Mouse (Mus musculus): ENCODE measurements around the gene Zfp827. TPM values are rescaled to one million over a fixed set of nuclear protein-coding genes. Genes with fewer than 3 reads are reported as not detected.
A peak's percentile ranks its signal among the peaks of the same experiment; 100 is the strongest.

Zfp827 gene
- polyA plus RNA-seq, 1 experiment from 2014 or later = 14.9 TPM

DNA sequence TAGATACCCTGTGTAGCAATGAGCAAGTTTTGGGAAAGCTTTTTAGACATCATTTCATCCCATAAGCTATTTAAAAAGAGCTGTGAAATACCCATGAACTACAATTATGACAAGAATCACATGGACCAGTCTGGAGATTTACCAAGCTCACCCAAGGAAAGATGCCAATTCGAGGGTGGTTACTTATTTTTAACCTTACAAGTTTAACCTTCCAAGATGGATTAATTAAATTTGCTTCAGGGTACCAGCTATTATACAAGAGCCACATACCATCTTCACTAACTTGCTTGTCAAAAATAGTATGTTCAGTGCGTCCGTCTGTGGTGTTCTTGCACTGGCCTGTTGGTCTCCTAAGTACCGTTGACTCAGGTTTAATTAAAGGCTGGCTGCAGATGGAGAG is 123.4 kb downstream of the Zfp827 start:
- no peak overlapping the region for H3K4me3 ChIP-seq
- H3K4me1 ChIP-seq = peaks cover 5% of the 10 kb centered on the region; the same call in 1 of the 2 replicates
- no peaks in the 10 kb centered on the region for H3K9me3 ChIP-seq
- peaks cover 44% of the 10 kb centered on the region for H3K36me3 ChIP-seq
- H3K27ac ChIP-seq = no peak overlapping the region
- WGBS = 81% methylated on average over 4 of the region's 4 CpGs
- ATAC-seq (ENCODE audit: low FRiP score, low read depth) = no peak
- no peak overlapping the region for H3K9ac ChIP-seq
- no peak overlapping the region for H3K4me2 ChIP-seq (replicated peaks)
- H3K27me3 ChIP-seq = no peaks in the 10 kb centered on the region

DNA sequence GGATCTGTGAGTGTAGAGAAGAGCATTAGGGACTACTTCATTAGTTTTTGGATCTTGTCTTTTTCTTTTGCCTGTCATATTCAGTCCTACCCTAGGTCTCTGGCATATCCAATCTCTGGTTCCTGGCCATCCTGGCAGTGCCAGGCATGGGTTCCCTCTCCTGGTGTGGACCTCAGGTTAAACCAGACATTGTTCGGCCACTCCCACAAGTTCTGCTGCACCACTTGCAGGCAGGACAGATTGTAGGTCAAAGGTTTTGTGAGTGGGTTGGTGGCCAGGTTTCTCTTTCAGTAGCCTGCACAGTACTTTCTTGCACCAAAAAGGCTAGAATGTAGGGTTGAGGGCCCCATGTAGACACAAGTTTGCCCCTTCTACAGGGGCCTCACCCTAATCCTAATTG is 125.0 kb downstream of the Zfp827 start:
- peaks cover 16% of the 10 kb centered on the region for H3K4me1 ChIP-seq
- WGBS = 100% methylated on average over 1 of the region's 1 CpGs
- H3K27me3 ChIP-seq = no peaks in the 10 kb centered on the region
- no peaks in the 10 kb centered on the region for H3K9me3 ChIP-seq
- no peak overlapping the region for H3K9ac ChIP-seq
- no peak for ATAC-seq (ENCODE audit: low FRiP score, low read depth)
- H3K4me2 ChIP-seq (replicated peaks) = no peak overlapping the region
- H3K27ac ChIP-seq = no peak overlapping the region
- peaks cover 42% of the 10 kb centered on the region for H3K36me3 ChIP-seq
- H3K4me3 ChIP-seq = no peak overlapping the region

DNA sequence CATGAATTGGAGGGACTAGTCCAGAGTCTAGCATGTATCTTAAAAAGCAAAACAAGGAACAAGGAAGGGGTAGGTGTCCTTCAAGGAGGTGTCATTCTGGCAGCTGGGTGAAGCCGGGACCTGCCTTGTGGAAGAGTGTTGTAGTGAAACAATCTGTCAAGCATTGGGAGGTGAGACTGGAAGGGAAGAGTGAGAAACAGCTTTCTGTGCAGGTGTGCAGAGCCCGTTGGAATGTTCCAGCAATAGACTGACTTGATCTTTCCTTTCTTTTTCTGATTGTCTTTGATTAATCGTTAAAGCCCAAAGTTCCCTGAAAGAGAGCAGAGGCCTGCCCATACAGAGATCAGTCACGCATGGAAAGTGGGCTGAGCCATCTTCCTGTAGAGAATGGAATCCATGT is 125.4 kb downstream of the Zfp827 start:
- H3K4me1 ChIP-seq = peaks cover 18% of the 10 kb centered on the region
- H3K27ac ChIP-seq = no peak overlapping the region
- H3K9me3 ChIP-seq = no peaks in the 10 kb centered on the region
- H3K27me3 ChIP-seq = no peaks in the 10 kb centered on the region
- H3K4me2 ChIP-seq (replicated peaks) = no peak overlapping the region
- no peak for ATAC-seq (ENCODE audit: low FRiP score, low read depth)
- no peak overlapping the region for H3K4me3 ChIP-seq
- H3K36me3 ChIP-seq = peaks cover 44% of the 10 kb centered on the region
- H3K9ac ChIP-seq = no peak overlapping the region
- WGBS = 89% methylated on average over 4 of the region's 4 CpGs

DNA sequence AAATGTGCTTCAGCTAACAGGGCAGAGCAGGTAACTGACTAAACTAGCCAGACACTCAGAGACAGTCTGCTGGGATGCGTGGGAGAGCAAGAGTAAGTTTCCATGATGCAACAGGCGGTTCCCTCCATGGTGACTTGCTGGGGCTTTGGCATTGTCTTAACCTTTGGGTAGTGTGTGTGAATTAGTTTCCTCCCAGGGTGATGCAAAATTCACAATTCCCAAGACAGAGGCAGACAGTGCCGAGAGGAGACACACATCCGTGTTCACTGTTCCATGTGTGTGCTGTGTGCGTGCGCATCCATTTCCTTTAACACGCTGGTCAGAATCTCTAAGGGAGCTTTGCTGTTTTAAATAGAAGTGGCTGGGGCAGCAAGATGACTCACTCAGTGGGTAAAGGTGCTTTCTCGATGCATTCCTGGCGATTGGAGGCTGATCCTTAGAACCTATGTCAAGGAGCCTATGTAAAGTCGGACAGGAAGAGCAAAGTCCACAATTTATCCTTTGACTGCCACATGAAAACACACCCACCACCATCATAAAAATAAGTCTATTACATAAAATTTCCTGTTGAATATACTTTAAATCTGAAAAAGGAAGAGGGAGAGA is 127.4 kb downstream of the Zfp827 start:
- no peak overlapping the region for H3K9ac ChIP-seq
- H3K4me3 ChIP-seq = no peak overlapping the region
- ATAC-seq (ENCODE audit: low FRiP score, low read depth) = no peak
- H3K36me3 ChIP-seq = peaks cover 48% of the 10 kb centered on the region
- peaks cover 32% of the 10 kb centered on the region for H3K4me1 ChIP-seq
- H3K27me3 ChIP-seq = no peaks in the 10 kb centered on the region
- no peak overlapping the region for H3K4me2 ChIP-seq (replicated peaks)
- no peak overlapping the region for H3K27ac ChIP-seq
- H3K9me3 ChIP-seq = no peaks in the 10 kb centered on the region
- WGBS = 91% methylated on average over 10 of the region's 10 CpGs

DNA sequence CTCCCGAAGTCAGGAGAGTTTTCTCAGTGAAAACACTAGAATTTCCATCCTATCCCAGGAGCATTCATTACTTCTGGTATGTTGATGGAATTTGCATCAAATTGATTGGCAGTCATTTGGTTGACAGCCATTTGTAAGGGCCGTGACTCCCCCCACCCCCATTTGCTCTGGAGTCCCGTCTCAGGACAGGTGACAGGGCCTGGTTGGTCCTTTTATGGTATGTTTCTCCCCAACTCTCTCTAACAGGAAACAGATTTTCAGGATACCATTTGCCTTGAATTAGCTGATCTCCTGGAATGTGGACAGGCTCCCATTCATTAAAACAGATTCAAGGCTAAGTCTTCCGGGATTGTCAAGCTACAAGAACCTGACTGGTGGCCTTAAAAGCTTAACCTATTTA is 129.1 kb downstream of the Zfp827 start:
- H3K4me2 ChIP-seq (replicated peaks) = no peak overlapping the region
- 29% methylated on average over 4 of the region's 4 CpGs for WGBS

DNA sequence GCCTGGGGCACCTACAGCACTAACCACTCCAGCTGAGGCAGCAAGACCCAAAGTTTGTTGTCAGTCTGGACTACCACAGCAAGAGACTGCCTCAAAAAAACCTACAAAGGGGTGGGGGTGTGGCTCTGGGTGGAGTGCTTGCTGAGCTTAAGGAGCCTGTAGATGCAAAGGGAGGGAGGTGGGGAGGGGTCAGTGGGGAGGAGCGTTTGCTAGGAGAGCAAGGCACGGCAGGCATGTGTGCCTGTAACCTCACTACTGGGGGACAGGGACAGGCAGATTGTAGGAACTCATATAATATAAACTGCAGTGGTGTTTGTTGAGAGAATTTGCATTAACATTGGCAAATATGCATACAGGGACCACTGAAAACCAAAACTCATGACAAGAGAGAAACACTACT is 130.1 kb downstream of the Zfp827 start:
- no peak for ATAC-seq (ENCODE audit: low FRiP score, low read depth)
- WGBS = 43% methylated on average over 2 of the region's 2 CpGs
- Histone ChIP-seq H3K9ac (no peak overlapping the region), H3K4me2 (replicated peaks) (no peak overlapping the region), H3K9me3 (no peaks in the 10 kb centered on the region), H3K4me1 (peaks cover 45% of the 10 kb centered on the region), H3K27ac (no peak overlapping the region), H3K27me3 (no peaks in the 10 kb centered on the region), H3K4me3 (no peak overlapping the region), H3K36me3 (peaks cover 42% of the 10 kb centered on the region)

More for the DNA sequence above, 129.1 kb downstream of the Zfp827 start:
- Histone ChIP-seq H3K9ac (no peak overlapping the region), H3K27me3 (no peaks in the 10 kb centered on the region), H3K4me1 (peaks cover 35% of the 10 kb centered on the region), H3K9me3 (no peaks in the 10 kb centered on the region), H3K36me3 (peaks cover 52% of the 10 kb centered on the region), H3K27ac (no peak overlapping the region), H3K4me3 (no peak overlapping the region)
- no peak for ATAC-seq (ENCODE audit: low FRiP score, low read depth)

DNA sequence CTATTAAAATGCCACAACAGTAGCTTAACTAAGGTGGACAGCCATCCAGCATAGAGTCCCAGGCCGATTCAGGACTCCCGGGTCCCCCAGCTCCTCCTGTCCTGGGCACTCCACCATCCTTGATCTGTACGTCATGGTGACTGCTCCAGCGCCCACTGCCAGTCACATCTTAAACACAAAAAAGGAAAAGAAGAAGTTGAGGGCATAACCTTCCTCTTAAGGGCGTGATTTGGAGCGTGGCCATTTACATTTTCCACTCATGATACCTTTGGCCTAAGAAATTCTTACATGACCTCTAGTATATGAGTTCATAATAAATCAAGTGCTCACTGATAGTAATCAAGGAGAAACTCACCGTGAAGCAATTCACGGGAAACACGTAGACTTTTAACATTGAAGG is 131.2 kb downstream of the Zfp827 start:
- Histone ChIP-seq H3K27ac (no peak overlapping the region), H3K9ac (no peak overlapping the region), H3K27me3 (no peaks in the 10 kb centered on the region), H3K4me3 (no peak overlapping the region), H3K36me3 (peaks cover 34% of the 10 kb centered on the region), H3K9me3 (no peaks in the 10 kb centered on the region), H3K4me2 (replicated peaks) (no peak overlapping the region), H3K4me1 (peaks cover 56% of the 10 kb centered on the region)
- no peak for ATAC-seq (ENCODE audit: low FRiP score, low read depth)
- 92% methylated on average over 9 of the region's 9 CpGs for WGBS

DNA sequence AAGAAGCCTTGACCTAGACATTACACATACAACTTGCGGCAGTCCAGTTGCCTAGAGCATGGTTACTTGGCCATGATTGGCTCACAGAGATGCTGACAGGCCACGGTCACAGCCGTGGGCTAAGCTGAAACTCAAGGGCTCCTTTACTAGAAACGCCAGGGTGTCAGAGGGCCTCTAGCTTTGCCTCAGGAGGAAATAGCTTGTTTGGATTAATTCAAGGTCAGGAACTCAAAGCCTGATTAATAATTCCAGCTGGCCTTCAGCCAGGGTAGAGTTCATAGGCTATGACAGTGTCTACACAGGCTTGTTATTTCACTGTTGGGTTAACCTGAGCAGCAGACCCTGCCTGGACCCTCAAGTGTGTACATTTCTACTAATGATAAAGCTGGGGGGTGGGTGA is 132.1 kb downstream of the Zfp827 start:
- Histone ChIP-seq H3K4me1 (peaks cover 51% of the 10 kb centered on the region), H3K4me3 (no peak overlapping the region), H3K4me2 (replicated peaks) (no peak overlapping the region; the same call in 1 of the 2 replicates), H3K9ac (no peak overlapping the region), H3K27ac (no peak overlapping the region), H3K36me3 (peaks cover 30% of the 10 kb centered on the region), H3K9me3 (no peaks in the 10 kb centered on the region), H3K27me3 (no peaks in the 10 kb centered on the region)
- WGBS = 65% methylated on average over 4 of the region's 4 CpGs
- no peak for ATAC-seq (ENCODE audit: low FRiP score, low read depth)

DNA sequence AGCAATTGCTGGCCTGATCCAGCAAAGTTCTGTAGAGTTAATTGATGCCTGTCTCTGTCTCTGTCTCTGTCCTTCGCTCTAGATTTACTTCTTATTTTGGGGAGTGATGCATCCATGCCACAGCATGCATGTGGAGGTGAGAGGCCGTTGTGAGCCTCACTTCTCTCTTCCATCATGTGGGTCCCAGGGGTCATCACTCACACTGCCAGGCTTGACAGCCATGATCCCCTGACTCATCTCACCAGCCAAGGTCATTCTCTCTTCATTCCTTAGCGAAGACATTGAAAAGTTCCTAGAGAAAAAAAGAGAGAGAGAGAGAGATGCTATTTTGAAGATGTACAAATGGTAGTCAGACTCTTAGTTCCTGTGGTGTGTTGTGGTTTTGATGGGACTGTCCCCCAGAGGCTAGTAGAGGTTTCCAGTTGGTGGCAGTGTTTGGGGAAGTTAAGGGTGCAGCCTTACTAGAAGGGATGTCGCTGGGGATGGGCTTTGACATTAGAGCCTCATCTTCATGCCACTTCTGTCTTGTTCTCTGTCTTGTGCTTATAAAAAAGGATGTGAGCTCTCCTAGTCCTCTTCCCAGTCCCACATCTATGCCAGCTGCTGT is 133.0 kb downstream of the Zfp827 start:
- Histone ChIP-seq H3K36me3 (peaks cover 34% of the 10 kb centered on the region), H3K4me1 (peaks cover 51% of the 10 kb centered on the region), H3K27ac (no peak overlapping the region), H3K9ac (no peak overlapping the region), H3K4me3 (no peak overlapping the region), H3K9me3 (no peaks in the 10 kb centered on the region), H3K27me3 (no peaks in the 10 kb centered on the region), H3K4me2 (replicated peaks) (no peak overlapping the region)
- ATAC-seq (ENCODE audit: low FRiP score, low read depth) = no peak
- WGBS = 91% methylated on average over 4 of the region's 4 CpGs

DNA sequence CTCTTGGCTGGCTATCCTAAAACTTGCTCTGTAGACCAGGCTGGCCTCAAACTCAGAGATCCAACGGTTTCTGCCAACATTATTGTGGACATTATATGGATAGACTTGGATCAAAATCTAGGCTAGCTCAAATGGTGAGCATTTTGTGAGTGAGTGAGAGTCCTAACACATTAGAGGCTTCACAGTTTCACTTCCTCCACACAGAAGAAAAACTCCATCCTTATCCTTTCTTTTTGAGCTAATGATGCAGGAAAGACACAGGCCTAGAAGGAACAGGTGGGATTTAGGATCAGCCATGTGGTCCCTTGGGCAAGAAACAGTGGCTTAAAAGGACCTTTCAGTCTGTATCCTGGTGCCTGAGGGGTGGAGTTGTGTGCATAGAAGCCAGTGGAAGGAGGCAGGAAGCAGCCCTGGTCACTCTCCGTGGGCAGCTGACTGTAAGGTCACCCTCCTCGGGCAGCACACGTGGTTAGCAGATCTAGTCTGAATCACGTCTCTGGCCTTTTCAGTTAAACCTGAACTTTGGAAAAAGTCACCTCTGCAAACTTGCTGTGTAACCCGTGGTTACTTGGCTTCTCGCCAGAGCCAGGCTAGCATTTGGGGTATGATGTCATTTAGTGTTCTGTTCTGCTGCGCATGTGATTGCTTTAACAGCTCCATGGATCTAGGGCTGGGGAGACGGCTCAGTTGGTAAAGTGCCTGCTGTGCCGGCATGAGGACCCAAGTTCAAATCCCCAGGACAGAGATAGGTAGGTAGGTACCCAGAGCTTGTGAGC is 134.5 kb downstream of the Zfp827 start:
- WGBS = 25% methylated on average over 10 of the region's 10 CpGs

DNA sequence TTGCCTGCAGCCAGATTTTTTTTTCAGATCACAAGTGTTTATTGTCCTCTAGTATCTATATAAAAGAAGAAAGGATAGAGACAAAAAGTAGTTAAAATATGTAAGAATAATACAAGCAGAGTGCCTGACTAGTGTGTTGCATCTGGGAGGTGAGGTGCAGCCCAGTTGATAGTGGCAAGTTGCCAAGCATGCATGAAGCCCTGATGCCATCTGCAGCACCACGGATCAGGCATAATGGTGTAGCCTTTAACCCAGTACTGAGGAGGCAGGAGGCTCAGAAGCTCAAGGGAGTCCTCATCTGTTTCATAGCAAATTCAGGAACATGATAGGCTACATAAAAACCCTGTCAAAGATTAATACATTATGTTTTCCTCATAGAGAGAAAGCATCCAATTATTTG is 136.1 kb downstream of the Zfp827 start:
- ATAC-seq (ENCODE audit: low FRiP score, low read depth) = no peak
- 38% methylated on average over 1 of the region's 1 CpGs for WGBS
- H3K4me2 ChIP-seq (replicated peaks) = no peak overlapping the region

More for the DNA sequence above, 134.5 kb downstream of the Zfp827 start:
- H3K4me1 ChIP-seq = peaks cover 43% of the 10 kb centered on the region
- peak overlapping the region; percentile 63 for H3K27ac ChIP-seq
- peak; percentile 84 for ATAC-seq (ENCODE audit: low FRiP score, low read depth)
- H3K36me3 ChIP-seq = peaks cover 26% of the 10 kb centered on the region
- H3K4me2 ChIP-seq (replicated peaks) = no peak overlapping the region; the same call in 1 of the 2 replicates
- H3K9me3 ChIP-seq = no peaks in the 10 kb centered on the region
- H3K9ac ChIP-seq = no peak overlapping the region
- no peak overlapping the region for H3K4me3 ChIP-seq
- H3K27me3 ChIP-seq = no peaks in the 10 kb centered on the region

DNA sequence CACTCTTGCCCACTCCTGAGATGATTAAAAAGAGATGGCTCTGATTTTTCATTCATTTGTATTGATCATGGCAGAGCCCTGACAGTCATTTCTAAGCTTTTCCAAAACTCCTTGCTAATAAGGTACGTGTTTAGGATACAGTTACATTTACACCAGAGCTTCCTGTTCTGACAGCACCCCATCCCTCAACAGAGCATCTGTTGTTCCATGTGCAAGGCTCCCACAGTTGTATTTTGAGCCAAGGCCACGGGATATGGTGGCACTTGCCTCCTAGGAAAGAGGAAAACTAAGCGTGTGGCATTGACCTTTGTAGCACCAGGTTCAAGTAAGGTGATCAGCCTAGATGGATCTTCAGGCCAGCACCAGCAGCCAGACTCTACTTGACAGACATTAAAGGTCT is 137.0 kb downstream of the Zfp827 start:
- Histone ChIP-seq H3K27ac (no peak overlapping the region), H3K9me3 (no peaks in the 10 kb centered on the region), H3K27me3 (no peaks in the 10 kb centered on the region), H3K9ac (no peak overlapping the region), H3K4me3 (no peak overlapping the region), H3K36me3 (peaks cover 14% of the 10 kb centered on the region), H3K4me2 (replicated peaks) (no peak overlapping the region), H3K4me1 (peaks cover 28% of the 10 kb centered on the region)
- ATAC-seq (ENCODE audit: low FRiP score, low read depth) = no peak
- WGBS = 71% methylated on average over 3 of the region's 3 CpGs

More for the DNA sequence above, 136.1 kb downstream of the Zfp827 start:
- no peak overlapping the region for H3K27ac ChIP-seq
- H3K9ac ChIP-seq = no peak overlapping the region
- no peak overlapping the region for H3K4me3 ChIP-seq
- no peaks in the 10 kb centered on the region for H3K9me3 ChIP-seq
- H3K27me3 ChIP-seq = no peaks in the 10 kb centered on the region
- H3K36me3 ChIP-seq = peaks cover 17% of the 10 kb centered on the region
- H3K4me1 ChIP-seq = peaks cover 35% of the 10 kb centered on the region

All from limb, embryonic 13.5 days (tissue).